Mouse (Mus musculus): Measurements from ENCODE around the gene Spatc1l. TPM values are rescaled to one million over a fixed set of nuclear protein-coding genes. Genes with fewer than 3 reads are reported as not detected.

Spatc1l gene
- total RNA-seq, 4 experiments from 2014 or later, result not detected

- no peak for DNase-seq (ENCODE audit: low spot score in 2 of 2)
Measured at GRCm38 (mm10) chr10:76590197-76590596, 28.1 kb downstream of the Spatc1l start.

- no peak for DNase-seq (ENCODE audit: low spot score in 2 of 2)
Measured at GRCm38 (mm10) chr10:76596338-76596737, 34.3 kb downstream of the Spatc1l start.

- DNase-seq (ENCODE audit: low spot score in 2 of 2), result no peak
Measured at GRCm38 (mm10) chr10:76602690-76603089, 40.6 kb downstream of the Spatc1l start.

GRCm38 (mm10) chr10:76612473-76612872 lies 50.4 kb downstream of the Spatc1l start:
- DNase-seq (ENCODE audit: low spot score in 2 of 2), result no peak

Other genes with a start within 250 kb of the Spatc1l start
- gene Dip2a, start 217.0 kb upstream of the Spatc1l start, total RNA-seq (2022), result 10 to 100 TPM; 61.0 to 72.9 (median 64.9) TPM
- 1 to 10 TPM in 1 of 4 experiments, not detected in 3; 6.9 TPM for gene AC141477.1, start 121.8 kb upstream of the Spatc1l start, total RNA-seq (2022)
- 10 to 100 TPM; 21.7 to 23.6 (median 23.2) TPM for gene Pcnt, start 119.5 kb upstream of the Spatc1l start, total RNA-seq (2022)
- gene 2610028H24Rik, start 113.2 kb upstream of the Spatc1l start, total RNA-seq (2022), result under 1 TPM in 2 of 4 experiments, not detected in 2; 0.21 to 0.25 TPM
- gene Mcm3ap, start 93.3 kb upstream of the Spatc1l start, total RNA-seq (2022), result 10 to 100 TPM; 49.6 to 54.6 (median 54.2) TPM
- gene Ybey, start 93.2 kb upstream of the Spatc1l start, total RNA-seq (2022), result 1 to 10 TPM; 3.1 to 5.3 (median 4.5) TPM
- 10 to 100 TPM; 40.6 to 69.0 (median 51.1) TPM for gene Lss, start 30.7 kb upstream of the Spatc1l start, total RNA-seq (2022)
- gene Ftcd, start 13.4 kb downstream of the Spatc1l start, total RNA-seq (2022), result under 1 TPM in 1 of 4 experiments, not detected in 3; 0.21 TPM
- gene Col6a2, start 61.4 kb downstream of the Spatc1l start, total RNA-seq (2022), result 1 to 10 TPM; 6.6 to 8.4 (median 7.7) TPM
- 10 to 100 TPM; 31.2 to 46.8 (median 38.5) TPM for gene Col6a1, start 163.9 kb downstream of the Spatc1l start, total RNA-seq (2022)

Measured in layer of hippocampus, adult 8-10 months (tissue).